Mouse (Mus musculus) c-Kit-negative CD71-positive TER-119-positive erythroid progenitor cells, embryonic 14.5 days (primary cell): ENCODE data around the gene Ccdc183.

Source experiments
- DNase-seq: peaks from one replicate; pipeline ENCODE4 v3.0.0-alpha.2; 2013; ENCODE audit warnings: low read depth, low spot score

Gene Ccdc183

GRCm38 (mm10) chr2:25617578-25617977, at the start of gene Ccdc183:
Gene Ccdc183 (minus strand): TSS chr2:25617678.
- no peak for DNase-seq

DNA sequence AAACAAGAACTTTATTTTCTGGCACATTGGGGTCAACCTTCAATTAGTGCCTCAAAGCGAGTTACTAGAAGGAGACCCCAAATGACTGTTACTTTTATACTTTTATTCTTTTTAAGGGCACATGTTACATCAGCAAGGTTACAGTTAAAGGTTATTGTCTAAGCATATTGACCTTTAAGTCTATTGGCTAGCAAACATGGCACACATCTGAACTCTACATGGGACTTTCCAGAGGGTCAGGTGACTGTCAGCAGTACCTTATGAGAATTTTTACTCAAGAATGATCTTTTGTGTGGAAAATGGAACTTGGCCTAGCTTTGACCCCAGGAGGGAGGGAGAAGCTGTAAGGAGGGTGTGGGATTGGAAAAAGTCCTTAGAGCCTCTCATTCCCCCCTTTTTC, 49.0 kb upstream of the Ccdc183 start:
- DNase-seq = no peak

- DNase-seq = no peak
Observed at GRCm38 (mm10) chr2:25664125-25664524, 46.6 kb upstream of the Ccdc183 start.

- DNase-seq = no peak
Observed at GRCm38 (mm10) chr2:25663511-25663910, 46.0 kb upstream of the Ccdc183 start.

GRCm38 (mm10) chr2:25661245-25661970, 43.9 kb upstream of the Ccdc183 start:
- DNase-seq = no peak

GRCm38 (mm10) chr2:25660279-25660678, 42.8 kb upstream of the Ccdc183 start:
- DNase-seq = no peak

- DNase-seq = no peak
Observed at GRCm38 (mm10) chr2:25657652-25658051, 40.2 kb upstream of the Ccdc183 start, which contains the start of gene Lcn5. Gene Lcn5 (plus strand): TSS chr2:25657952.

DNA sequence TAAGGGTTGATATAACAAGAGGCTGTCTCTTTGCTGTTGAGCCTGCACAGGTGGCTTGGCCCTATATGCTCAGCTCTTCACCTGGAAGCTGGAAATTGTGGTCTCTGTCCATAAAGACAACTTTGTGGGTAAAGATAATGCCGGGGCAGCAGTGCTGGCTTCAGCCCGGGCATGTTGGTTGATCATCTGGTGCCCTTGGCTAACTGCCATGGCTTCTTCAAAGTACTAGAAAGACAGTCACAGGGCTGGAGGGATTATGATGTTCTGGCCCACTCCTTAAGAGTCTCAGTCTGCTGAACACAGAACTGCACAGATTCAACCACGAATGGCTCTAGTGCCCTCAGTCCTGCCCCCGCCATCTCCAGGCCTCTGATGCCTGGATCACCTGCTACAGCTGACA, 39.8 kb upstream of the Ccdc183 start:
- DNase-seq = no peak

DNA sequence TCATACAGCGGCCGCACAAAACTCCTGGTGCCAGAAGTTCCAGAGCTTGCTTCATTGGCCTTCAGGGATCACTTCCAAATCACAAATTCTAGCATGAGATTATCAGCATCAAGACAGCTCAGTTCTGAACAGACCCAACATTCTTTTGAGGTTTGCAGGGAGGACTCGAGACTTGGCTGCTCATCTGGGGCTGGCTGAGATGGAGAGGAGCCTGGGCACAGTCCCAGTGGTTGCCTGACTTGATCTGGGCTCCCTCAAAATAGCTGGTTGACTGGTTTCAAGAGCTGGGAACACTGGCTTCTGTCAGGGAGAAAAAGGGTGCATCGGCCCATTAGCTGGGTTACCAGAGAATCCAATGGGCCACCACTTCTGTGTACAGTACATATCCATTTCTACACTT, 39.2 kb upstream of the Ccdc183 start:
- DNase-seq = no peak

- DNase-seq = no peak
Observed at GRCm38 (mm10) chr2:25654502-25654901, 37.0 kb upstream of the Ccdc183 start.

DNA sequence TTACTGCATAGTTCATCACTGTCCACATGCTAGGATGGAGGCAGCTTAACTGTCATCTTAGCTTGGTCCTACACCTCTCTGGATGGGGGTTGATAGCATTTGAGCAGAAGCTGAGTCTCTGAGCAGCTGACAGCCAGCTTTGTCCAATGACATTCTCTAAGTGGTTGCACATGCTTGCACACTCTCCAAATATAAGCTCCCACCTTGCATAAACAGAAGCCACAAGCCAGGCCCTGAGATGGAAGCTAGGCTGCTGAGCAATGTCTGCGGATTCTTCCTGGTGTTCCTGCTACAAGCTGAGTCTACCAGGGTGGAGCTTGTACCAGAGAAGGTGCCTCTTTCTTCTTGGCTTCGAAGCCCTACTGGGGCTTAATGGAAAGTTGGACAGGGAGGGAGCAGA, 35.4 kb upstream of the Ccdc183 start, which contains the start of gene Lcn8:
TSS of gene Lcn8 (plus strand) at position 219 of the 400 bp plus-strand sequence.
- no peak for DNase-seq

DNA sequence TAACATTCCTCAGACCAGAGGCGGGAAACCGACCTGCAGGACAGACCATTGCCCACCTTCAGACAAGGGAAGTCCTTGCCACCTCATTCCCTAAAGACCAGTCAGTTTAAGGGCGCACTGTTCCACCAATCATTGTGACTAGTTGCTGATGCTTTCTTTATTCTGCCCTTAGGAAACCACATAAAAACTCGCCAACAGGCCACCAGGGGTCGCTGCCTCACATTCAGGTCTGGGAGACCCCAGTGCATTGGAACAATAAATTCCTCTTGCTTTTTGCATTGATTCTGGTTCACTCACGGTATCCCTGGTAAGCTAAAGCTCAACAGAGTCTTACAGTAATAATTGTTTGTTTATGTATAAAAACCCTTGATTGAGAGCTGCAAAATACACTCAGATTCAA, 22.4 kb upstream of the Ccdc183 start:
- no peak for DNase-seq

DNA sequence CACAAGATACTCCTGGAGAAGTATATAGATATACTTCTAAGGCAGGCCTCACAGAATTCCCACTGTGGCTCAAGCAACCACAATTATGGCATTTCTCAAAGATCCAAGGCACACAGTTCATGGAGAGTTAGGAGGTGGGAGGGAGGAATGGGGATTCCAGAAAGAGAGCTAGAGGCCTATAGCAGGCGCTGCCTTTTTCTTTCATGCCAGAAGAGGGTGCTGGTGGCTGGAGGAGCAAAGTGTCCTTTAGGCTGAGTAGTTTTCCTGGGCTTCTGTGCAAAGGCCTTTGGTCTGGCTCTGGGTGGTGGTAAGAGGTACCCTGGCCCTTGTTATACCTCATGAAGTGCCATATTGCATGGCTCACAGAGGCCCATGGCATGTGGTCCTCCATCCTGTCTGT, 16.6 kb upstream of the Ccdc183 start:
- DNase-seq = no peak

- no peak for DNase-seq
Observed at GRCm38 (mm10) chr2:25633616-25634015, 16.1 kb upstream of the Ccdc183 start.

DNA sequence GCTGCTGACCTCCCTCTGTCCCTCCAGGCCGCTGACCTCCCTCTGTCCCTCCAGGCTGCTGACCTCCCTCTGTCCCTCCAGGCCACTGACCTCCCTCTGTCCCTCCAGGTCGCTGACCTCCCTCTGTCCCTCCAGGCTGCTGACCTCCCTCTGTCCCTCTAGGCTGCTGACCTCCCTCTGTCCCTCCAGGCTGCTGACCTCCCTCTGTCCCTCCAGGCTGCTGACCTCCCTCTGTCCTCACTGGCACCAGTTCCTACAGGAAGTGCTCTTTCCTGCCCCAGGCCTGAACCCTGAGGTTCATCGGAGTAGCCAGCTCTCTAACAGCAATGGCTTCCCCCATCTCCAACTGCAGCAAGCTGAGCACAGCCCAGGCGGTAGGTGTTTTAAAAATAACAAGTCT, 11.3 kb upstream of the Ccdc183 start:
- DNase-seq = no peak

GRCm38 (mm10) chr2:25627811-25628210, 10.3 kb upstream of the Ccdc183 start, which contains the start of gene Fcna:
Gene Fcna (minus strand): TSS chr2:25628030.
- no peak for DNase-seq

GRCm38 (mm10) chr2:25625986-25626385, 8.5 kb upstream of the Ccdc183 start:
- DNase-seq = no peak

- DNase-seq = peak; percentile 11
Observed at GRCm38 (mm10) chr2:25621229-25622200, 4.0 kb upstream of the Ccdc183 start, which contains the start of gene Tmem141. Gene Tmem141 (minus strand): TSS chr2:25622005.

DNA sequence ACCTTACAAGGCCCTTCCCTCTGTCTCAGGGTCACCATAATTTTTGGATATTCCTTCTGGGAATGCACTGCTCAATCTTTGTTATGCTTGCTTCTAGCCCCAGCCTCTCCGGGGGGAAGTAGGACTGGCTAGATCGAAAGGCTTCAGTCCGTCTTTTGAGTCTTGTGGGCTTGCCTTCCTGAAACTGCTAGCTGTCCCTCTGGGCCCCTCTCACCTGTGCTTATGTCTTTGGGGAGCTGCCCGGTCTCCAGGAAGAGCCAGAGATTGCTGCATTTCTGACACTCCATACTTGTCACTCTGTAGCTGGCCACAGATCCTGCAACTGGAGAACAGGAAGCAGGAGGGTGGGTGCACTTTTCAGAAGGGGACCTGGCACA, 3.4 kb upstream of the Ccdc183 start:
- DNase-seq = no peak

DNA sequence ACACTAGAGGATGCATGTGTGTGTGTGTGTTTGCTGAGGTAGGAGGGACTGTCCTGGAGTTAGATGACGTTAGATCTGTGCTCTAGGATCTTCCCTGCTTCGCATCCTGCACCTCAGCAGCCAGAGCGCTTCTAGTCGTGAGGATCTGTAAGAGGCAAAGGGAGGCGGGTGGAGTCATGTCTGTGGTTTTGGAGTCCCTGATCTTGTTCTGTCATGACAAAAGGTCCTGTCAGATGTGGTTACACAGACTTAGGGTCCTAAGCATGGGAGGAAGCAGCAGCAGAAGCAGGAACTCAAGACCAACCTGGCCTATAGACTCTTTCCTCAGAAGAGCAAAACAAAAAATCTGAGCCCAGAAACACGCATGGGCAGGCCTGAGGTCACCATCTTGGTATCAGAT, 2.9 kb upstream of the Ccdc183 start:
- DNase-seq = no peak

DNA sequence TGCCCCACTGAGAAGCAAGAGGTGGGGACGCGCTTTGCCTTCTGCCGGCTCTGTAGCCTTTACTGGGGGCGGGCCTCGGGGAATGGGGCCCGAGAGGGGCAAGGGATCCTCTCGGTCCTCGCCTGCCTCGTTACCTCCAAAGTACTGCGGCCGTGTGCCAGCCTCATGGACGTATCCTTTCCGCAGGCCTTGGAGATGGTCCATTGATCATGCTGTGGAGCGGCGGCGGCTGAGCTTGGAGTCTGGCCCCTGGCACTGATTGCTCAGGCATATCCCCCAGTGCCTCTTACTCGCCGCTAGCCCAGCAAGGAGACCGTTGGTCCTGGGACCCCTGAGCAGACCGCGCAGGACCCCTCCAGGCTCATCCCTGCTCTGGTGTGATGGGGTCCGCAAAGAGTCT, 1.1 kb downstream of the Ccdc183 start:
- no peak for DNase-seq

DNA sequence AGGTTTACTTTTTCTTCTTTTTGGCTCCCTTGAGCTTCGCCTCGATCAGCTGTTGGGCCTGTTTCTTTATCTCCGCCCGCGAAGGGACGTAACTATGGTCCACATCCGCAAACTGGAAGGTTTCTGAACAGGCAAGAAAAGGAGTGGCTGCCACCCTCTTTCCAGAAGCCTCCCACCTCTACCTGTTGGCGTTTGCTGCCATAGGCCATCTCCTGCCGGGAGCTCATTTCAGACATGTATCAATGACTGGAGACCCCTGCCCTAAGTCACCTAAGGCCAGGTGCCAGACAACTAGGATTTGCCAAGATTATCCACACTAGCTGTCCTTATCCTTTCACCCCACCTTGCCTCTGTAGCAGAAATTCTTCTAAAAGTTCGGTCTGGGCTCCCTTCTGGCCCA, 8.8 kb downstream of the Ccdc183 start:
- DNase-seq = no peak
